Mouse (Mus musculus): ENCODE measurements around the gene Ankrd52. TPM values are rescaled to one million over a fixed set of nuclear protein-coding genes. Genes with fewer than 3 reads are reported as not detected.

The Ankrd52 gene
- total and polyA plus RNA-seq, 3 experiments: 4.3 to 51.0 (median 15.3) TPM

GRCm38 (mm10) chr10:128400338-128400737, 23.4 kb downstream of the Ankrd52 start:
- no peak overlapping the region for H3K9ac ChIP-seq (ENCODE audit: insufficient read depth, low read depth)
- H3K79me2 ChIP-seq (replicated peaks; ENCODE audit: control insufficient read depth, extremely low read depth, insufficient read depth, poor library complexity, severe bottlenecking): no peaks in the 10 kb centered on the region
- in situ Hi-C loops (cut with MboI; ENCODE audit: low pct_ligation_motif_present, low pct_unique_long_range_greater_than_20kb, low sequenced_read_pairs): no loop called here
- no peaks in the 10 kb centered on the region for H3K4me1 ChIP-seq (ENCODE audit: control insufficient read depth in 1 of 2, insufficient read depth in 2 of 2)
- H3K36me3 ChIP-seq (replicated peaks in 1 of 2; ENCODE audit: control insufficient read depth in 1 of 2, insufficient read depth in 1 of 2, low read length in 1 of 2): peaks cover 19 to 91% of the 10 kb centered on the region in 2 experiments
- H3K9me3 ChIP-seq (replicated peaks; ENCODE audit: low read length): no peaks in the 10 kb centered on the region
- no peak for TF ChIP-seq POLR2A (IDR thresholded peaks at IDR 0.05; ENCODE audit: low read depth, low read length)
- TF ChIP-seq JUN (IDR thresholded peaks at IDR 0.05; ENCODE audit: insufficient read depth, low read depth, low read length): no peak
- no peak for TF ChIP-seq MXI1 (IDR thresholded peaks at IDR 0.05; ENCODE audit: low read depth, low read length)
- TF ChIP-seq KAT2A (IDR thresholded peaks at IDR 0.05; ENCODE audit: insufficient replicate concordance, low read length): no peak
- TF ChIP-seq SMC3 (IDR thresholded peaks at IDR 0.05; ENCODE audit: low read depth, low read length): no peak
- no peak for TF ChIP-seq PAX5 (IDR thresholded peaks at IDR 0.05; ENCODE audit: low read length)
- no peak for TF ChIP-seq EP300 (IDR thresholded peaks at IDR 0.05; ENCODE audit: low read length)
- TF ChIP-seq MEF2A (IDR thresholded peaks at IDR 0.05; ENCODE audit: borderline replicate concordance, low read depth, low read length): no peak
- no peak for TF ChIP-seq POLR2AphosphoS2 (IDR thresholded peaks at IDR 0.05; ENCODE audit: low read depth, low read length)
- no peak for TF ChIP-seq MAX (IDR thresholded peaks at IDR 0.05; ENCODE audit: low read length)
- TF ChIP-seq RAD21 (IDR thresholded peaks at IDR 0.05; ENCODE audit: low read depth, low read length): no peak
- TF ChIP-seq USF1 (IDR thresholded peaks at IDR 0.05; ENCODE audit: low read depth, low read length): no peak
- TF ChIP-seq CHD2 (IDR thresholded peaks at IDR 0.05; ENCODE audit: low read length): no peak
- TF ChIP-seq ZMIZ1 (IDR thresholded peaks at IDR 0.05; ENCODE audit: low read depth, low read length): no peak
- TF ChIP-seq JUND (conservative IDR thresholded peaks at IDR 0.05; ENCODE audit: low read depth, low read length): no peak
- H3K27me3 ChIP-seq (replicated peaks): no peaks in the 10 kb centered on the region
- dilution Hi-C loops (cut with MboI; ENCODE audit: extremely low pct_ligation_motif_present, extremely low pct_unique_long_range_greater_than_20kb, low sequenced_read_pairs): no loop called here
- H3K27ac ChIP-seq (ENCODE audit: insufficient read depth, low read depth): no peak overlapping the region
- H3K4me3 ChIP-seq (replicated peaks in 1 of 3; ENCODE audit: low read depth in 2 of 3, low read length in 2 of 3, poor library complexity in 1 of 3): no peak overlapping the region
- no peak overlapping the region for H3K4me2 ChIP-seq (ENCODE audit: insufficient read depth, low read depth, poor library complexity, severe bottlenecking)
- DNase-seq (ENCODE audit: extremely low read depth): no peak

- dilution Hi-C loops (cut with MboI; ENCODE audit: extremely low pct_ligation_motif_present, extremely low pct_unique_long_range_greater_than_20kb, low sequenced_read_pairs): no loop called here
- Histone ChIP-seq H3K9ac (ENCODE audit: insufficient read depth, low read depth) (no peak within 1 kb of the TSS), H3K4me2 (ENCODE audit: insufficient read depth, low read depth, poor library complexity, severe bottlenecking) (no peak within 1 kb of the TSS)
Measured at GRCm38 (mm10) chr10:128401056-128401455, 24.1 kb downstream of the Ankrd52 start, which contains the start of gene Slc39a5. Gene Slc39a5, minus strand, starts transcription at chr10:128401229.

More at GRCm38 (mm10) chr10:128401056-128401455, 24.1 kb downstream of the Ankrd52 start, which contains the start of gene Slc39a5:
- Histone ChIP-seq H3K27ac (ENCODE audit: insufficient read depth, low read depth) (no peak within 1 kb of the TSS), H3K27me3 (replicated peaks) (no peaks in the 10 kb centered on the region), H3K4me3 (replicated peaks in 1 of 3; ENCODE audit: low read depth in 2 of 3, low read length in 2 of 3, poor library complexity in 1 of 3) (no peak within 1 kb of the TSS), H3K9me3 (replicated peaks; ENCODE audit: low read length) (no peaks in the 10 kb centered on the region), H3K79me2 (replicated peaks; ENCODE audit: control insufficient read depth, extremely low read depth, insufficient read depth, poor library complexity, severe bottlenecking) (no peaks in the 10 kb centered on the region), H3K36me3 (replicated peaks in 1 of 2; ENCODE audit: control insufficient read depth in 1 of 2, insufficient read depth in 1 of 2, low read length in 1 of 2) (peaks cover 19 to 91% of the 10 kb centered on the region in 2 experiments), H3K4me1 (ENCODE audit: control insufficient read depth in 1 of 2, insufficient read depth in 2 of 2) (no peaks in the 10 kb centered on the region)
- DNase-seq (ENCODE audit: extremely low read depth): no peak
- TF ChIP-seq CTCF (conservative IDR thresholded peaks at IDR 0.05 in 1 of 2, IDR thresholded peaks at IDR 0.05 in 1 of 2; ENCODE audit: low read depth in 2 of 2, low read length in 2 of 2): no peak
- no peak for TF ChIP-seq EP300 (IDR thresholded peaks at IDR 0.05; ENCODE audit: low read length)
- TF ChIP-seq CHD2 (IDR thresholded peaks at IDR 0.05; ENCODE audit: low read length): no peak
- TF ChIP-seq NRF1 (IDR thresholded peaks at IDR 0.05; ENCODE audit: low read depth, low read length): no peak
- TF ChIP-seq HCFC1 (IDR thresholded peaks at IDR 0.05; ENCODE audit: low read depth, low read length): no peak
- TF ChIP-seq MAFK (IDR thresholded peaks at IDR 0.05; ENCODE audit: insufficient replicate concordance, low read length): no peak
- TF ChIP-seq TBP (conservative IDR thresholded peaks at IDR 0.05; ENCODE audit: low read depth, low read length): no peak
- no peak for TF ChIP-seq IRF4 (IDR thresholded peaks at IDR 0.05; ENCODE audit: low read depth, low read length)
- no peak for TF ChIP-seq USF1 (IDR thresholded peaks at IDR 0.05; ENCODE audit: low read depth, low read length)
- TF ChIP-seq ELF1 (IDR thresholded peaks at IDR 0.05; ENCODE audit: low read depth, low read length): no peak
- no peak for TF ChIP-seq USF2 (conservative IDR thresholded peaks at IDR 0.05; ENCODE audit: low read depth, low read length)
- TF ChIP-seq TCF12 (IDR thresholded peaks at IDR 0.05; ENCODE audit: low read depth, low read length): no peak
- in situ Hi-C loops (cut with MboI; ENCODE audit: low pct_ligation_motif_present, low pct_unique_long_range_greater_than_20kb, low sequenced_read_pairs): no loop called here
